Mouse (Mus musculus) lung, postnatal 0 days (tissue): ENCODE results near the gene Mllt3.
"Not testable (repeated sequence)": the region's sequence is repeated elsewhere in the genome, so short reads cannot be mapped to it uniquely, and the experiment has no call there.

Experiments used
- CTCF ChIP-seq: IDR thresholded peaks from 2 replicates; pipeline ENCODE4 v1.5.1; 2016; ENCODE audit warnings: antibody characterized with exemption, mild to moderate bottlenecking
- EP300 ChIP-seq: IDR thresholded peaks from 2 replicates; pipeline ENCODE4 v1.6.1; 2016; ENCODE audit warnings: antibody characterized with exemption, mild to moderate bottlenecking, control low read depth

DNA sequence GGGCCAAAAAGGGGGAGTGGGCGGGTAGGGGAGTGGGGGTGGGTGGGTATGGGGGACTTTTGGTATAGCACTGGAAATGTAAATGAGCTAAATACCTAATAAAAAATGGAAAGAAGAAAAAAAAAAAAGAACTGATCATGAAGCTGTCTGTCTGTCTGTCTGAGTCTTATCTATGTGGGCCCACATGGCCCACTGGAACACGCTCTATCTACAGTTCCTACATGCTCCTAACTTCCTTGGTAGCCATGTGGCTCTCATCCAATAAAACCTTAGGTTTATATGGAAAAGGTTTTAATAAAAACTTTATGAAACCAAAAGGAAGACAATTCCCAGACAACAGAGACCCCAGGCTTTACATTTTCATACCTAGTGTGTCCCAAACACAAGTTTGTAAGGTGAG, 68.3 kb downstream of the Mllt3 start:
- TF ChIP-seq CTCF, EP300: not testable (repeated sequence)
